Mouse (Mus musculus) layer of hippocampus, adult 11-12 months (tissue): ENCODE data around the gene Krt87.

ENCODE experiments used
- DNase-seq: peaks from one replicate; pipeline ENCODE4 v3.0.0; 2022; ENCODE audit warnings: low spot score

Krt87 gene

GRCm38 (mm10) chr15:101414807-101415565 is 23.6 kb downstream of the Krt87 start:
- DNase-seq = no peak

- DNase-seq = no peak
Observed at GRCm38 (mm10) chr15:101413916-101414635, 24.5 kb downstream of the Krt87 start.

- no peak for DNase-seq
Observed at GRCm38 (mm10) chr15:101412188-101412587, 26.4 kb downstream of the Krt87 start.

- no peak for DNase-seq
Observed at GRCm38 (mm10) chr15:101410775-101411174, 27.8 kb downstream of the Krt87 start, which contains the start of gene Krt7. TSS of gene Krt7 (plus strand) at chr15:101411043.

- DNase-seq = no peak
Observed at GRCm38 (mm10) chr15:101398269-101398668, 40.3 kb downstream of the Krt87 start.

GRCm38 (mm10) chr15:101397683-101398082 is 40.9 kb downstream of the Krt87 start:
- no peak for DNase-seq

- no peak for DNase-seq
Observed at GRCm38 (mm10) chr15:101396921-101397320, 41.7 kb downstream of the Krt87 start.

GRCm38 (mm10) chr15:101396466-101396865 is 42.1 kb downstream of the Krt87 start:
- DNase-seq = no peak

GRCm38 (mm10) chr15:101394908-101395307 is 43.7 kb downstream of the Krt87 start:
- DNase-seq = no peak

GRCm38 (mm10) chr15:101392251-101392650 is 46.4 kb downstream of the Krt87 start:
- no peak for DNase-seq

- DNase-seq = no peak
Observed at GRCm38 (mm10) chr15:101390203-101390602, 48.4 kb downstream of the Krt87 start.

GRCm38 (mm10) chr15:101388034-101388541 is 50.5 kb downstream of the Krt87 start:
- DNase-seq = no peak

- DNase-seq = no peak
Observed at GRCm38 (mm10) chr15:101387176-101387575, 51.4 kb downstream of the Krt87 start.

- no peak for DNase-seq
Observed at GRCm38 (mm10) chr15:101385064-101385463, 53.5 kb downstream of the Krt87 start.

- DNase-seq = no peak
Observed at GRCm38 (mm10) chr15:101384610-101385009, 54.0 kb downstream of the Krt87 start.

GRCm38 (mm10) chr15:101382811-101383210 is 55.8 kb downstream of the Krt87 start:
- DNase-seq = no peak

GRCm38 (mm10) chr15:101381758-101382157 is 56.8 kb downstream of the Krt87 start:
- no peak for DNase-seq
